Mouse (Mus musculus) cerebellum, adult (tissue): ENCODE measurements at regions not wholly inside any gene's neighbourhood (a gene's known extent, or its start where the extent isn't known, plus 50 kb on each side); places are given as distances from the start of the nearest gene placed in this dataset.

Experiments
- ATAC-seq: cut with Nextera tagmentation; 2 replicates; pipeline ENCODE4 v1.9.2; 2017; ENCODE audit warnings: mild to moderate bottlenecking, moderate library complexity, mixed read lengths; ENCODE audit not compliant: insufficient number of reproducible peaks, low FRiP score, low TSS enrichment

DNA sequence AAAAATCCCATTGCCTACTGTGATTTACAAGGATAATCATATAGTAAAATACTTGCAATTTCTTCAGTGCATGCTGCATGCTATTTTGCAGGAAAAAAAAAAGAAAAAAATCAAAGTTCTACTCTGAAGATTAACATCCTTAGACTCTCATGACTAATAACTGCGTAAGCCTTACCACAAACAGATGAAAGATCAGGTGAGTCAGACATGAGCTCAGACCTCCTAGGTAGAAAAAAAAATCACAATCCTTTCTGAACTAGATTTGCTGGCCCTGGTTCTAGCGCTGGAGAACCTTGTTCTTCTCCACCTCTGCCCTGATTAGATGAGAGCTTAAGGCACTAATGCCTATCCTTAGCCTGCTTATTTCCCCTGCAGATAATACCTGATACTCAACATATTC lies 96.1 kb upstream of the Snap25 start:
- no peak for ATAC-seq

DNA sequence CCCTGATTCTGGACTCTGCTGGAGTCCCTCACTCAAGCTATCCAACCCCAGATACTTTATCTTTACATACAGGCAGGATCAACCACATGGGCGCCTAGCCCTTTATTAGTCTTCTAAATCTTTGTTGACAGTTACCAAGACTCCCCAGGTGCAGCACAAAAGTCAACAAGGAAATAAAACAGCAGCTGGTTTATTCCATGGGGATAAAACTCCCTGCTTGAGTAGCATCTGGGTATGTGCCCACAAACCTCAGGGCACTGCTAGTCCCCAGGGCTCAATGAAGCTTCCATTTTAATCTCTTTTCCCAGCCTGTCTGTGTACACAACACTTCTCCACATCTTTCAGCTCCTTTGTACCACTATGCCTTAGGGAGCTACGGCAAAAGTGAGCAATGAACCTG lies 95.1 kb upstream of the Snap25 start:
- no peak for ATAC-seq

GRCm38 (mm10) chr2:136620309-136620708 lies 92.9 kb upstream of the Snap25 start:
- no peak for ATAC-seq

- no peak for ATAC-seq
Observed at GRCm38 (mm10) chr2:136620969-136621368, 92.3 kb upstream of the Snap25 start.

- no peak for ATAC-seq
Observed at GRCm38 (mm10) chr2:136623808-136624489, 89.3 kb upstream of the Snap25 start.

DNA sequence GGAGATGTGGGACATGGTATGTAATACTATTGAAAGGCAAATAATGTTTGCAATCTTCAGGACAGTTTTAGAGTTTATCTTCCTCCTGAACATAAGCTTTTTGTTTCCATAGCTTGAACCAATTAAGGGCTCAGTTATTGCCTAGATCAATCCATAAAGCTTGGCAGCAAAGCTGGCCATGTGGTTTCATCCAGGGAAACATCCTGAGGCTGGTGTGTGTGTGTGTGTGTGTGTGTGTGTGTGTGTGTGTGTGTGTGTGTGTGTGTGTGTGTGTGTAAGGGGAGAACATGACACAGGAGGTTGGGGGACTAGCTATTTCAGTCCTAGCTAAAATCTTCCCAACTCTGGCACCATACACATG lies 88.8 kb upstream of the Snap25 start:
- no peak for ATAC-seq

GRCm38 (mm10) chr2:136646917-136647316 lies 66.3 kb upstream of the Snap25 start:
- peak; percentile 75 for ATAC-seq

DNA sequence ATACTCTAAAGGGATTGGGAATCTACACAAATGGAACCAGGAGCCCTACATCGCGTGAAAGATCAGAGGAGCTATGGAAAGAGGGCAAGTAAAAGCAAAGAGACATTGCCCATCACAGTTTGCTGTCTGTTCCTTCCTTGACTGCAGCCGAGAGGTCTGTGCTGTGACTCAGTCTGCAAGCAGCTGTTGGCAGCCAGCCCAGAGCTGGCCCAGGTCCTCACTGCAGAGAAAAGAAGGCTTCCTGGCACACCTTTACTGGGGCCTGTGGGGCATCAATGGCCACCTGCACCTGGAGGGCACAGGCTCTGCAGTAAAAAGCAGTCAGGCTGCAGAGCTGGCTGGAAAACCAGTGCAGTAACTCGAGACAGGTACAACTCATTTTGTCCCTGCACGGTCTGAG lies 64.6 kb upstream of the Snap25 start:
- peak; percentile 86 for ATAC-seq

GRCm38 (mm10) chr2:136650721-136651120 lies 62.5 kb upstream of the Snap25 start:
- no peak for ATAC-seq

DNA sequence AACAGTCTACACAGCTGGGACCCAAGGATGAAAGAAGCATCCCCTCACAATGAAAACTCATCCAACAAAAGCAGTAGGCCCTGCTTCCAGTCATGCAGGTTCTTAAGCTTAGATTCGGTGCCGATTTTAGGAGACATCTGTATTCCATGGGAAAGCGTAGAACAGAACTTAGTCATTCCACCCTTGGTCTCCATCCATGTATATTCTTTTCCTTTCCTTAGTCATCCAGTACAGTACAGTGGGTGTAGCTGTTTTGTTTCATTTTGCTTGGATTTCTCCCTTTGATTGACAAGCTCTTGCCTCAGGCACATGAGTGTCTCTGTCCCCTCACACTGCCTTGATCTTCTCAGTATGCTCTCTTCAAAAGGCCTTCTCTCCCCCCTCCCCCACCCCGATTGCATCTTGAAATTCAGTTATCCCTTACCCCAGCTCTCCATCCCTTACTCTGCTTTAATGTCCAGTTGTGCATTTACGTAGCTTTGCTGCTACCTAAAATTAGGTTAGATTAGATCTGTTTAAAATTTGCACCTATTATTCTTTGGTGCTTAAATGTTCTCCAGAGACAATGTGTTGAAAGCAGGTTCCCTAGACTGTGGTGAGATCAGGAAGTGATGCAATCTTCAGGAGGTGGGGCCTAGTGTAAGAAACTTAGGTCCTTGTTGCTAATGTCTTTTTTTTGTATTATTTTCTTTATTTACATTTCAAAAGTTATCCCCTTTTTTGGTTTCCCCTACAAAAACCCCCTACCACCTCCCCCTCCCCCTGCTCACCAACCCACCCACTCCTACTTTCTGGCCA lies 60.8 kb upstream of the Snap25 start:
- no peak for ATAC-seq
